Mouse (Mus musculus) MEL (cell line): ENCODE results near the gene Cog4. TPM values are rescaled to one million over a fixed set of nuclear protein-coding genes. Genes with fewer than 3 reads are reported as not detected.

Experiments
- DNase-seq: peaks from one replicate; pipeline ENCODE4 v3.0.0; 2011; ENCODE audit warnings: low read depth, low spot score
- H3K27ac ChIP-seq: 2 replicates; pipeline ENCODE4 v1.5.1; 2012; ENCODE audit warnings: low read depth, mild to moderate bottlenecking, control low read depth, low read length, moderate library complexity; ENCODE audit not compliant: control insufficient read depth
- H3K27me3 ChIP-seq, 2 experiments: fragments of 150-350 bp in 1 of 2; sonication (generic) in 1 of 2; 2 replicates each; pipeline ENCODE4 v1.6.1; 2012; ENCODE audit warnings: low read length in 2 of 2, mild to moderate bottlenecking in 2 of 2, improper control_type of control experiment in 1 of 2, moderate library complexity in 1 of 2; ENCODE audit not compliant: insufficient read depth in 2 of 2, control insufficient read depth in 1 of 2
- H3K36me3 ChIP-seq, 2 experiments: 2 replicates each; pipeline ENCODE4 v1.6.1; 2012 to 2014; ENCODE audit warnings: low read length in 2 of 2, improper control_type of control experiment in 1 of 2, inconsistent platforms in 1 of 2, mild to moderate bottlenecking in 1 of 2; ENCODE audit not compliant: insufficient read depth in 2 of 2, control insufficient read depth in 1 of 2
- H3K4me1 ChIP-seq, 2 experiments: fragments of 150-350 bp in 1 of 2; sonication (generic) in 1 of 2; 2 replicates each; pipeline ENCODE4 v1.6.1; 2012; ENCODE audit warnings: low read length in 2 of 2, improper control_type of control experiment in 1 of 2, mild to moderate bottlenecking in 1 of 2; ENCODE audit not compliant: insufficient read depth in 2 of 2, control insufficient read depth in 1 of 2
- H3K4me3 ChIP-seq, 2 experiments: fragments of 150-350 bp in 1 of 2; sonication (generic) in 1 of 2; 2 replicates each; pipeline ENCODE4 v1.5.1; 2012; ENCODE audit warnings: low read depth in 2 of 2, low read length in 2 of 2, mild to moderate bottlenecking in 2 of 2, moderate library complexity in 2 of 2, control low read depth in 1 of 2, improper control_type of control experiment in 1 of 2; ENCODE audit not compliant: control insufficient read depth in 1 of 2, insufficient read depth in 1 of 2
- H3K79me2 ChIP-seq: 2 replicates; pipeline ENCODE4 v1.6.1; 2012; ENCODE audit warnings: mild to moderate bottlenecking, low read length, moderate library complexity; ENCODE audit not compliant: control insufficient read depth, poor library complexity, insufficient read depth
- H3K9ac ChIP-seq: 2 replicates; pipeline ENCODE4 v1.6.1; 2012; ENCODE audit warnings: low read depth, mild to moderate bottlenecking, control low read depth, low read length, moderate library complexity; ENCODE audit not compliant: control insufficient read depth, poor library complexity, severe bottlenecking
- H3K9me3 ChIP-seq: fragments of 150-350 bp; sonication (generic); replicated peaks from 2 replicates; pipeline ENCODE4 v1.6.1; 2012; ENCODE audit warnings: mild to moderate bottlenecking, low read length, improper control_type of control experiment, moderate library complexity; ENCODE audit not compliant: insufficient read depth
- CHD2 ChIP-seq: IDR thresholded peaks from 2 replicates; pipeline ENCODE4 v1.6.1; 2011; ENCODE audit warnings: low read length, improper control_type of control experiment
- CTCF ChIP-seq, 3 experiments: IDR thresholded peaks in 2 of 3; conservative IDR thresholded peaks in 1 of 3; 2 replicates each; pipeline ENCODE4 v1.5.1; 2011 to 2012; ENCODE audit warnings: low read length in 3 of 3, low read depth in 2 of 3, mild to moderate bottlenecking in 2 of 3, improper control_type of control experiment in 1 of 3, inconsistent platforms in 1 of 3, mixed read lengths in 1 of 3, moderate library complexity in 1 of 3; ENCODE audit not compliant: control insufficient read depth in 1 of 3, insufficient read depth in 1 of 3, poor library complexity in 1 of 3, severe bottlenecking in 1 of 3
- E2F4 ChIP-seq: IDR thresholded peaks from 2 replicates; pipeline ENCODE4 v1.6.1; 2011; ENCODE audit warnings: low read depth, low read length, improper control_type of control experiment, borderline replicate concordance
- ELF1 ChIP-seq: IDR thresholded peaks from 2 replicates; pipeline ENCODE4 v1.6.1; 2014; ENCODE audit warnings: low read depth, mild to moderate bottlenecking, inconsistent platforms, low read length, improper control_type of control experiment, moderate library complexity
- ETS1 ChIP-seq: IDR thresholded peaks from 2 replicates; pipeline ENCODE4 v1.6.1; 2012; ENCODE audit warnings: low read depth, mild to moderate bottlenecking, inconsistent platforms, low read length, improper control_type of control experiment, moderate library complexity
- GABPA ChIP-seq: IDR thresholded peaks from 2 replicates; pipeline ENCODE4 v1.6.1; 2012; ENCODE audit warnings: low read depth, mild to moderate bottlenecking, inconsistent platforms, low read length, improper control_type of control experiment, moderate library complexity
- GATA1 ChIP-seq: IDR thresholded peaks from 2 replicates; pipeline ENCODE4 v1.6.1; 2011; ENCODE audit warnings: low read depth, low read length, improper control_type of control experiment
- HCFC1 ChIP-seq: IDR thresholded peaks from 2 replicates; pipeline ENCODE4 v1.6.1; 2012; ENCODE audit warnings: low read depth, mild to moderate bottlenecking, inconsistent platforms, low read length, improper control_type of control experiment, moderate library complexity
- JUND ChIP-seq: IDR thresholded peaks from 2 replicates; pipeline ENCODE4 v1.6.1; 2011; ENCODE audit warnings: low read depth, mild to moderate bottlenecking, improper control_type of control experiment, low read length
- MAFK ChIP-seq: IDR thresholded peaks from 2 replicates; pipeline ENCODE4 v1.6.1; 2011; ENCODE audit warnings: low read depth, mild to moderate bottlenecking, low read length, improper control_type of control experiment, borderline replicate concordance
- MAX ChIP-seq: IDR thresholded peaks from 2 replicates; pipeline ENCODE4 v1.6.1; 2011; ENCODE audit warnings: low read length, improper control_type of control experiment
- MAZ ChIP-seq: IDR thresholded peaks from 2 replicates; pipeline ENCODE4 v1.6.1; 2012; ENCODE audit warnings: low read depth, mild to moderate bottlenecking, inconsistent platforms, low read length, improper control_type of control experiment
- MEF2A ChIP-seq: IDR thresholded peaks from 2 replicates; pipeline ENCODE4 v1.6.1; 2014; ENCODE audit warnings: low read depth, mild to moderate bottlenecking, inconsistent platforms, low read length, improper control_type of control experiment; ENCODE audit not compliant: poor library complexity, insufficient replicate concordance, severe bottlenecking; ENCODE audit errors: extremely low read depth
- MYC ChIP-seq: IDR thresholded peaks from 2 replicates; pipeline ENCODE4 v1.6.1; 2011; ENCODE audit warnings: low read depth, mild to moderate bottlenecking, low read length, improper control_type of control experiment, moderate library complexity
- NELFE ChIP-seq: IDR thresholded peaks from 2 replicates; pipeline ENCODE4 v1.6.1; 2011; ENCODE audit warnings: low read depth, low read length, improper control_type of control experiment
- POLR2A ChIP-seq, 2 experiments: IDR thresholded peaks; 2 replicates each; pipeline ENCODE4 v1.6.1; 2011 to 2012; ENCODE audit warnings: low read length in 2 of 2, mild to moderate bottlenecking in 2 of 2, control low read depth in 1 of 2, improper control_type of control experiment in 1 of 2, low read depth in 1 of 2, moderate library complexity in 1 of 2; ENCODE audit not compliant: control insufficient read depth in 1 of 2, insufficient read depth in 1 of 2, poor library complexity in 1 of 2
- POLR2AphosphoS2 ChIP-seq: IDR thresholded peaks from 2 replicates; pipeline ENCODE4 v1.6.1; 2011; ENCODE audit warnings: low read length, improper control_type of control experiment
- SIN3A ChIP-seq: IDR thresholded peaks from 2 replicates; pipeline ENCODE4 v1.6.1; 2012; ENCODE audit warnings: low read length, improper control_type of control experiment, inconsistent platforms
- TBP ChIP-seq: IDR thresholded peaks from 2 replicates; pipeline ENCODE4 v1.8.0; 2011; ENCODE audit warnings: low read depth, low read length, improper control_type of control experiment
- TCF12 ChIP-seq: IDR thresholded peaks from 2 replicates; pipeline ENCODE4 v1.6.1; 2014; ENCODE audit warnings: low read depth, mild to moderate bottlenecking, inconsistent platforms, low read length, improper control_type of control experiment, moderate library complexity
- UBTF ChIP-seq: IDR thresholded peaks from 2 replicates; pipeline ENCODE4 v1.6.1; 2012; ENCODE audit warnings: low read depth, mild to moderate bottlenecking, inconsistent platforms, low read length, improper control_type of control experiment, moderate library complexity, borderline replicate concordance; ENCODE audit not compliant: insufficient read depth
- ZC3H11A ChIP-seq: IDR thresholded peaks from 2 replicates; pipeline ENCODE4 v1.6.1; 2012; ENCODE audit warnings: low read depth, mild to moderate bottlenecking, inconsistent platforms, low read length, improper control_type of control experiment
- ZKSCAN1 ChIP-seq: IDR thresholded peaks from 2 replicates; pipeline ENCODE4 v1.6.1; 2012; ENCODE audit warnings: low read depth, mild to moderate bottlenecking, inconsistent platforms, low read length, improper control_type of control experiment, moderate library complexity
- ZMIZ1 ChIP-seq: IDR thresholded peaks from 2 replicates; pipeline ENCODE4 v1.6.1; 2012; ENCODE audit warnings: low read depth, mild to moderate bottlenecking, inconsistent platforms, low read length, improper control_type of control experiment, moderate library complexity
- polyA plus RNA-seq, 2 experiments: library from polyadenylated mRNA; stranded (reverse) in 1 of 2; unstranded in 1 of 2; fragments of >175 nt in 1 of 2; fragments of >200 nt in 1 of 2; gene quantifications; 2 replicates each; pipeline versions ENCODE4 v1.2.1 to v1.2.4; 2012; ENCODE audit warnings: low replicate concordance in 2 of 2, low read depth in 1 of 2; ENCODE audit not compliant: insufficient read length in 2 of 2, insufficient read depth in 1 of 2, missing spikeins in 1 of 2
- total RNA-seq: library from RNA; depleted of rRNA; stranded (reverse); fragments of 300-350 nt; gene quantifications from 2 replicates; pipeline ENCODE4 v1.2.3, GENCODE M21; 2012

Cog4 gene
- total and polyA plus RNA-seq, 3 experiments, result 32.1 to 35.3 TPM; not detected in 1

DNA sequence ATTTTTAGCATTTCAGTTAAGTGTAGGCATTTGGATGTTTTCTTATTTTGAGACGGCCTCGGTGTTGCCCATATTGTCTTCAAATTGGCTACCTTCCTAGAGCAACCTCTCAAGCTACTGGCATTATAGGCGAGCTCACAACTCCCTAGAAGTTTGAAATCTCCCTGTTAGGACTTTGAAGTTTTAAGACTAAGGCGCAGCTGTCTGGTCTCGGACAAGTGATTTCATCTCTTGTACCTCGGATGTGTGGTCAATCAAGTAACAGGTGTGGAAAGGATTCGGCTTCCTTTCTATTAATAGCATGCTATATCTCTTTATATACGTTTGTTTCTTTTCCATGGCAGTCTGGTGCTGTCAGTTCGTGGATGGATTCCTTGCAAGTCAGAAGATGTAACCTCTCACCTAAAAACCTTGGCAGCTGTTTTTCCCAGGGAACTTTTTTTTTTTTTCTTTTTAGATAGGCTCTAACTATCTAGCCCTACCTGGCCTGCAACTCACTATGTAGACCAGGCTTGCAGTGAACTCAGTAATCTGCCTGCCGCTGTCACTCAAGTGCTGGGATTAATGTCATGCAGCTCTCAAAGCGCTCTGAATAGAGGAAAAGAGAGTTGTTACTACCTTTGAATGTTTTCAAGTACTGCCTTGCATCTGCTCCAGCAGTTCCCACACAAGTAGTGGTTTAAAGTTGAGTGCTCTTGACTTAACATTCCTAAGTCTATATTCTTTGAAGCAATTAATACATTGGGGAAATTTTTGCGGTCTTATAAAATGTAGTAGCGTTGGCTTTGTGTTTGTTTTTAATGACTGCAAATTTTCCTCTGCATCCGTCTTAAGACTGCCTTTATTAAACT is 1.5 kb downstream of the Cog4 start:
- Histone ChIP-seq H3K9ac (peak overlapping the region; percentile 99), H3K79me2 (peaks cover 50% of the 10 kb centered on the region), H3K4me3 (peak overlapping the region; percentile 59 to 100), H3K27ac (peak overlapping the region; percentile 96; the same call in 1 of the 2 replicates), H3K27me3 (no peaks in the 10 kb centered on the region), H3K9me3 (no peaks in the 10 kb centered on the region), H3K36me3 (peaks cover 18 to 32% of the 10 kb centered on the region in 2 experiments), H3K4me1 (peaks cover 0 to 21% of the 10 kb centered on the region in 2 experiments; a peak in 2 of 4 replicates)
- TF ChIP-seq UBTF (no peak), MAZ (no peak), GABPA (no peak), CHD2 (no peak), MAX (no peak), ZMIZ1 (no peak), TCF12 (no peak), ETS1 (no peak), E2F4 (no peak), JUND (no peak), ZC3H11A (no peak), MYC (no peak), GATA1 (no peak), MEF2A (no peak), MAFK (no peak), NELFE (no peak), ELF1 (no peak), HCFC1 (no peak), POLR2AphosphoS2 (no peak)
- DNase-seq, result no peak

DNA sequence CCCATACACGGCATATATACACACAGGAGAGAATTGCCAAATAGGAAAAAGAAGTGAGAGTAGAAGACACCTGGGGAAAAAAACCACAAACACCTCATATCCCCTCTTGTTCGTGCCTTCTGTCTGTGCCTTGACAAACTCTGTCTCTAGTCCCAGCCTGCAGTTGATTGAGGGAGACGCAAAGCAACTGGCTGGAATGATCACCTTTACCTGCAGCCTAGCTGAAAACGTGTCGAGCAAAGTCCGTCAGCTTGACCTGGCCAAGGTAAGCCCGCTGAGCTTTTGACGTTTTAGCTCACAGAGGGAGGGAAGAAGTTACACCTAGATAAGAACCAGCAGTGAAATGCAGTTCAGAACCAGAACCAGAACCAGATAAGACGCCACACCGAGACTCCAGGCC is 4.8 kb downstream of the Cog4 start:
- H3K4me1 ChIP-seq, result peaks cover 0 to 5% of the 10 kb centered on the region in 2 experiments; a peak in 1 of 4 replicates
- no peak for DNase-seq
- H3K9me3 ChIP-seq, result no peaks in the 10 kb centered on the region
- no peak overlapping the region for H3K4me3 ChIP-seq
- H3K36me3 ChIP-seq, result peaks cover 8 to 16% of the 10 kb centered on the region in 2 experiments
- no peak for TF ChIP-seq MAX
- no peak for TF ChIP-seq HCFC1
- TF ChIP-seq SIN3A, result no peak
- TF ChIP-seq CTCF (IDR thresholded peaks at IDR 0.05 in 2 of 3, conservative IDR thresholded peaks at IDR 0.05 in 1 of 3; ENCODE audit: control insufficient read depth in 1 of 3, insufficient read depth in 1 of 3, low read depth in 2 of 3, low read length in 3 of 3, poor library complexity in 1 of 3, severe bottlenecking in 1 of 3), result no peak
- no peak for TF ChIP-seq POLR2A (IDR thresholded peaks at IDR 0.05; ENCODE audit: control insufficient read depth in 1 of 2, insufficient read depth in 1 of 2, low read depth in 1 of 2, low read length in 2 of 2, poor library complexity in 1 of 2)
- no peak for TF ChIP-seq TBP
- no peak for TF ChIP-seq ZKSCAN1
- TF ChIP-seq MAZ, result no peak
- no peak for TF ChIP-seq NELFE
- no peak for TF ChIP-seq E2F4
- no peak for TF ChIP-seq GATA1
- no peaks in the 10 kb centered on the region for H3K27me3 ChIP-seq
- no peak overlapping the region for H3K9ac ChIP-seq
- H3K79me2 ChIP-seq, result peaks cover 20% of the 10 kb centered on the region
- H3K27ac ChIP-seq, result no peak overlapping the region
